Comparison of ENCODE assay signal across 25 mouse cellular contexts in the genomic region with DNA sequence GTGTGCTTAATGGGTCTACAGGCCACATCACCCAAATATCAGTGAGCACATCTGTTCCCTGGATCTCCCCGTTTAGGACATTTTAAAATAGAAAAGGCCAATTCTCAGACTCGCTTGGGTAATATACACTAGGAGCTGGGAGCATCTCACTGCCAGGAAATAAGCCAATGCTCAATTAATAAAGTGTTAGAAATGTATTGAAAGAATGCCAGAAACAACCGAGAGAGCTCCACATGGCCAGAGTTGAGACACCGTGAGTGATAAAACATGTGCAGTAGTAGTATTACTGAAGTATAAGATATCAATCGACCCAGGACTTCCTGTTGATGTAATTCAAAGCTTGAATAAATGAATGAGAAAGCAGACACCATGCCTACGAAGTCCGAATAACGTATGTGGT.
"Had no signal": no experiment of that assay in that cellular context is flagged by ENCODE, and none has a peak within 500 bp of the region (broad histone marks: within the 10 kb centered on the region; RNA-seq: fewer than 3 reads in every experiment).

No protein-coding gene starts in this region.

- H3K9me3 ChIP-seq: heart, embryonic 10.5 days; heart, embryonic 12.5 days; hindbrain, embryonic 10.5 days; hindbrain, embryonic 12.5 days; intestine, embryonic 15.5 days; limb, embryonic 10.5 days had no signal

- H3K36me3 ChIP-seq: heart, embryonic 10.5 days; heart, embryonic 12.5 days; hindbrain, embryonic 10.5 days; hindbrain, embryonic 12.5 days; intestine, embryonic 15.5 days; limb, embryonic 10.5 days; limb, embryonic 12.5 days had no signal

- H3K9ac ChIP-seq: heart, embryonic 12.5 days; hindbrain, embryonic 12.5 days; hindbrain, embryonic 14.5 days; intestine, embryonic 15.5 days; limb, embryonic 12.5 days had no signal

- DNase-seq: gastrocnemius, adult 2 months; gastrocnemius, postnatal 10 days; gastrocnemius, postnatal 25 days; heart, adult 18-20 months; heart, postnatal 10 days; heart, postnatal 4 days; kidney, adult 18-20 months; kidney, adult 8-10 months; kidney, postnatal 10 days; kidney, postnatal 25 days; kidney, postnatal 4 days had no signal

- H3K4me2 ChIP-seq: heart, embryonic 12.5 days; hindbrain, embryonic 12.5 days; hindbrain, embryonic 14.5 days; intestine, embryonic 15.5 days; limb, embryonic 12.5 days had no signal

- H3K27me3 ChIP-seq: heart, embryonic 12.5 days; hindbrain, embryonic 12.5 days; intestine, embryonic 15.5 days; limb, embryonic 12.5 days had no signal

- H3K27ac ChIP-seq: gastrocnemius, adult 2 months; heart, embryonic 10.5 days; hindbrain, embryonic 10.5 days; hindbrain, embryonic 12.5 days; hindbrain, embryonic 14.5 days; intestine, embryonic 15.5 days; layer of hippocampus, adult 2 months; left cerebral cortex, adult 2 months; limb, embryonic 10.5 days; limb, embryonic 12.5 days had no signal

- H3K4me1 ChIP-seq: heart, embryonic 12.5 days; hindbrain, embryonic 12.5 days; intestine, embryonic 15.5 days had no signal

- H3K4me3 ChIP-seq: gastrocnemius, adult 2 months; heart, embryonic 10.5 days; heart, embryonic 12.5 days; hindbrain, embryonic 10.5 days; hindbrain, embryonic 12.5 days; intestine, embryonic 15.5 days; layer of hippocampus, adult 2 months; left cerebral cortex, adult 2 months; limb, embryonic 10.5 days; limb, embryonic 12.5 days had no signal

- ATAC-seq: forebrain, embryonic 16.5 days; hindbrain, embryonic 16.5 days; inflammation-experienced regulatory T-cells, adult 6 months; intestine, embryonic 15.5 days; intestine, postnatal 0 days had no signal
